Mouse (Mus musculus) embryonic facial prominence, embryonic 13.5 days (tissue): Measurements from ENCODE around the gene Gm20425. TPM values are rescaled to one million over a fixed set of nuclear protein-coding genes. Genes with fewer than 3 reads are reported as not detected.

Experiments used
- ATAC-seq: fragments of 200-750 bp; cut with Nextera tagmentation; 2 replicates; pipeline ENCODE4 v1.8.0; 2017; ENCODE audit warnings: low read depth; ENCODE audit not compliant: insufficient number of reproducible peaks, insufficient read depth, low FRiP score, low TSS enrichment
- H3K27ac ChIP-seq: fragments of 300-500 bp; sonication (generic); 2 replicates; pipeline ENCODE4 v1.5.1; 2015; ENCODE audit warnings: moderate library complexity, mild to moderate bottlenecking, inconsistent platforms
- H3K27me3 ChIP-seq: fragments of 300-500 bp; sonication (generic); 2 replicates; pipeline ENCODE4 v1.6.1; 2015; ENCODE audit warnings: mild to moderate bottlenecking, inconsistent platforms
- H3K36me3 ChIP-seq: fragments of 300-500 bp; sonication (generic); 2 replicates; pipeline ENCODE4 v1.6.1; 2015; ENCODE audit warnings: mild to moderate bottlenecking, inconsistent platforms
- H3K4me1 ChIP-seq: fragments of 300-500 bp; sonication (generic); 2 replicates; pipeline ENCODE4 v1.6.1; 2015; ENCODE audit warnings: inconsistent platforms
- H3K4me2 ChIP-seq: fragments of 300-500 bp; sonication (generic); 2 replicates; pipeline ENCODE4 v1.6.1; 2015; ENCODE audit warnings: moderate library complexity, mild to moderate bottlenecking, inconsistent platforms
- H3K4me3 ChIP-seq: fragments of 300-500 bp; sonication (generic); 2 replicates; pipeline ENCODE4 v1.5.1; 2015; ENCODE audit warnings: mild to moderate bottlenecking, inconsistent platforms
- H3K9ac ChIP-seq: fragments of 300-500 bp; sonication (generic); 2 replicates; pipeline ENCODE4 v1.6.1; 2015; ENCODE audit warnings: mild to moderate bottlenecking, inconsistent platforms
- H3K9me3 ChIP-seq: fragments of 300-500 bp; sonication (generic); 2 replicates; pipeline ENCODE4 v1.6.1; 2016; ENCODE audit warnings: inconsistent platforms
- WGBS: fragments of 180-500 bp; shearing (Covaris S2); methylation state at CpG from one replicate; pipeline ENCODE4 v1.1.7; 2015; ENCODE audit warnings: mixed read lengths; 5-methylcytosine and 5-hydroxymethylcytosine counted together
- polyA plus RNA-seq: library from polyadenylated mRNA; unstranded; fragments of >200 nt; fragmentation: Nextera tagmentation; extraction: Ambion mirVana; gene quantifications from 2 replicates; pipeline ENCODE4 v1.2.1, GENCODE M21; 2015

The Gm20425 gene
- polyA plus RNA-seq, 1 experiment from 2014 or later: 2.3 TPM

DNA sequence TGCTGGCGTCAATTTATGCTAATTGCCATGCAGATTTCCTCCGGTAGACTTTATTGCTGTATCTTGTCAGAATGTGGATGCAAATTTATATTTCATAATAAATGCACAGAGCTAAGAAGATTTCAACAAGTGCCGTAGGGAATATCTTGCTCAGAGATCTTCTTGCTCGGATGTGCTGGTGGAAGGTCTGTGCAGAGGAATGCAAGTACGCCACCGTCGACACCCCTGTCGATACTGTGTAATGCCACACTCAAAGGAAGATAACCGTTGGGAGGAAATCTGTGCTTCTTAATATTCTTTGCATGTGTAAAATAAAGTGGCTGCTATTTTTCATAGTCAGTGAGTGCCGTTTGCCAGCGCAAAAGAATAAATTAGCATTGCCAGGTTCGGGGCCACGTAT, 83.0 kb downstream of the Gm20425 start:
- no peak overlapping the region for H3K27ac ChIP-seq
- H3K4me3 ChIP-seq: no peak overlapping the region
- no peaks in the 10 kb centered on the region for H3K36me3 ChIP-seq
- H3K9me3 ChIP-seq: no peaks in the 10 kb centered on the region
- ATAC-seq: no peak
- 0 out of 2 replicates have a peak, but pooled peaks cover 4% of the 10 kb centered on the region for H3K27me3 ChIP-seq
- peaks cover 19% of the 10 kb centered on the region for H3K4me1 ChIP-seq
- H3K4me2 ChIP-seq: peak overlapping the region; percentile 30
- H3K9ac ChIP-seq: no peak overlapping the region
- WGBS: 58% methylated on average over 13 of the region's 13 CpGs

DNA sequence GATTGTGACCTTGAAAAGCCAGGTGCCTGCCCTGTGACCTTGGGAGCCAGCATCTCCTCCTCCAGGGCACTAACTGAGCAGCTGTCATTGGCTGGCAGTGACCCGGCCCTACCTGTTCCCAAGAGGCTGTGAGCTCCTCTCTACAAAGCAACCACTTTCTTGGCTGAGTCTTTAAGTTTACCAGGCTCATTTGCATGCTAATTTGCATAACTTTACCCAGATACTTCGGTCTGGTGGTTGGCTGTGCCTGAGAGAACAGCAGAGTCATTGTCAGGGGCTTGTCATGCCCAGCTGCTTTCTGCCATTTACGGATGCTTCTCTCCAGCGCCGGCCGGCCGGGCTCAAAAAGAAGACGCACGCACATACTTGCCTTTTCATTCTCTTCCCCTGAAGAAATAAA, 83.4 kb downstream of the Gm20425 start:
- Histone ChIP-seq H3K27ac (no peak overlapping the region), H3K4me2 (peak overlapping the region; percentile 30), H3K4me3 (no peak overlapping the region), H3K4me1 (peaks cover 19% of the 10 kb centered on the region), H3K27me3 (0 out of 2 replicates have a peak, but pooled peaks cover 4% of the 10 kb centered on the region), H3K9me3 (no peaks in the 10 kb centered on the region), H3K9ac (no peak overlapping the region), H3K36me3 (no peaks in the 10 kb centered on the region)
- 18% methylated on average over 9 of the region's 9 CpGs for WGBS
- ATAC-seq: no peak

DNA sequence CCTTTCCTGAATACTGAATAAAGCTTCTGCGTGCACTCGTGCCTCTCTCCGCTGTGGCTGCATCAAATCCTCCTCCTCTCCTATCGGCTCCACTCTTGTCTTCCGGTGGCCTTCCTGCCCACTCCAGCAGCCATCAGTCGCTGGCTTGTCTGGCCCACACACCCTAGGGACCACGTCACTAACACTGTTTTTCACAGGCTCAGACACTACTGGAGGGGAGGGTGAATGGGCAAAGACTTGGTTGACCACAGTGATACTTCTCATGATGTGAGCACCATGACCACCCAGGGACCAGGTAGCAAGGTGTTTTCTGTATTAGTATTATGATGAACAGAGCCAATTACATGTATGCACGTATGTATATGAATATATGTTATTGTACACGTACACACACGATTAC, 83.8 kb downstream of the Gm20425 start:
- H3K9ac ChIP-seq: no peak overlapping the region
- 79% methylated on average over 10 of the region's 10 CpGs for WGBS
- H3K27ac ChIP-seq: no peak overlapping the region
- no peaks in the 10 kb centered on the region for H3K36me3 ChIP-seq
- H3K27me3 ChIP-seq: 0 out of 2 replicates have a peak, but pooled peaks cover 4% of the 10 kb centered on the region
- H3K4me2 ChIP-seq: no peak overlapping the region
- peaks cover 19% of the 10 kb centered on the region for H3K4me1 ChIP-seq
- ATAC-seq: no peak
- no peak overlapping the region for H3K4me3 ChIP-seq
- no peaks in the 10 kb centered on the region for H3K9me3 ChIP-seq

DNA sequence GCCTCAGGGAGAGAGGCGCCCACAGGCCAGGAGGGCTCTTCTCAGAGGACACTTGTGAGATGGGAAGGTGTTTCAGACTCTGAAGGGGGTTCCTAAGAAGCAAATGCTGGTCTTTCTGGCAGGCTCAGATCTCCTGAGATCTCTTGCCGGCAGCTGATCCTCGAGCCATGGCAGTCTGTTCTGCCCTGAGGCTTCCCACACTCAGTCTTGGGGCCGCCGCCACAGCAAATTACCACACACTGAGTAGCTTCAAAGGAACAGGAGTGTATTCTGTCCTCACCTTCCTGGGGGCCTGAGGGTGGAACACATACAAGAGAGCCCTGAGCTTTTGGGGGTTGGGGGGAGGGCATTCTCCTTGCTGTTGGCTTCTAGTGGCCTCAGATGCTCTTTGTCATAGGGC, 84.8 kb downstream of the Gm20425 start:
- WGBS: 31% methylated on average over 5 of the region's 5 CpGs
- no peak for ATAC-seq

DNA sequence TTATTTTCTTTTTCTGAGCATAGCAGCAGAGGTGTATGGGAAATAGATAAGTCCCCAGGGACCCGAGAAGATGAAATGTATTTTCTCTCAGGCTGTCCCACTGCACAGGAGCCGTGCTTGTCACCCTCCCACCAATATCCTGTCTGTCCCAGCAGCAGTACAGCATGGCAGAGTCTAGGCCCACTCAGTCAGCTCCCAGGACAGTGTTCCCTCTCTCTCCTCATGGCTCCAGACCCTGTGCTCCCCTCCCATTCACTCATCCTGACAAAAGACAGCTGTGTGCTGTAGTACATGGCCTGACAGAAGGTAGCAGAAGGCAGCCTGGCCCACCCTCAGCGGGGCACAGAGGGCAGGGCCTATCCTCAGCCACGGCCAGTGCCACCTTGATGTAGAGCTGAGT, 86.2 kb downstream of the Gm20425 start:
- WGBS: 51% methylated on average over 4 of the region's 4 CpGs
- Histone ChIP-seq H3K9ac (no peak overlapping the region), H3K27me3 (0 out of 2 replicates have a peak, but pooled peaks cover 4% of the 10 kb centered on the region), H3K9me3 (no peaks in the 10 kb centered on the region), H3K4me2 (no peak overlapping the region), H3K4me3 (no peak overlapping the region), H3K4me1 (peaks cover 24% of the 10 kb centered on the region), H3K27ac (no peak overlapping the region), H3K36me3 (no peaks in the 10 kb centered on the region)
- ATAC-seq: no peak

More for the DNA sequence above, 84.8 kb downstream of the Gm20425 start:
- H3K27ac ChIP-seq: no peak overlapping the region
- no peak overlapping the region for H3K4me3 ChIP-seq
- H3K4me2 ChIP-seq: no peak overlapping the region
- H3K4me1 ChIP-seq: peaks cover 22% of the 10 kb centered on the region
- no peaks in the 10 kb centered on the region for H3K9me3 ChIP-seq
- H3K36me3 ChIP-seq: no peaks in the 10 kb centered on the region
- 0 out of 2 replicates have a peak, but pooled peaks cover 4% of the 10 kb centered on the region for H3K27me3 ChIP-seq
- H3K9ac ChIP-seq: 0 out of 2 replicates have a peak overlapping the region, but pooled peaks have one; percentile 49

DNA sequence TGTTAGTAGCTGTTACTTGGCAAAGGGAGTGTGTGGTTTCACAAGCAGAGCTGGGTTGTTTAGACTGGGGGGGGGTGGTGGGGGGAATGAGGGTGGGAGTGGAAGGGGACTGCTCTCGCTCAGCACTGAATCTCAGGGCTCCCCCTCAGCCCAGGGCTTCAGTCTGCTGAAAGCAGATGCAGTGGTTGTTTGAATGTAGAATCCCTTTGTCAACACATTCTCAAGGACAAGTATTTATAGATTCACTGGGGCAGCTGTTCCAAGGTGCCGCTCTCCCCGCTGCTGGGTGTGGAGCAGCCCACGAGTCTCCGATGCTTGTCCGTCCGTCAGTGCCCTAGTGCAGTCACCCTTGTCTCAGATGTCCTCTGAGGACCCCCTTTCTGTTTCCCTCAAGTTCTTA, 88.8 kb downstream of the Gm20425 start:
- Histone ChIP-seq H3K4me2 (no peak overlapping the region), H3K4me3 (no peak overlapping the region), H3K27ac (no peak overlapping the region), H3K27me3 (0 out of 2 replicates have a peak, but pooled peaks cover 4% of the 10 kb centered on the region), H3K36me3 (no peaks in the 10 kb centered on the region), H3K9me3 (no peaks in the 10 kb centered on the region), H3K4me1 (peaks cover 21% of the 10 kb centered on the region), H3K9ac (no peak overlapping the region)
- ATAC-seq: no peak
- WGBS: 88% methylated on average over 7 of the region's 7 CpGs

DNA sequence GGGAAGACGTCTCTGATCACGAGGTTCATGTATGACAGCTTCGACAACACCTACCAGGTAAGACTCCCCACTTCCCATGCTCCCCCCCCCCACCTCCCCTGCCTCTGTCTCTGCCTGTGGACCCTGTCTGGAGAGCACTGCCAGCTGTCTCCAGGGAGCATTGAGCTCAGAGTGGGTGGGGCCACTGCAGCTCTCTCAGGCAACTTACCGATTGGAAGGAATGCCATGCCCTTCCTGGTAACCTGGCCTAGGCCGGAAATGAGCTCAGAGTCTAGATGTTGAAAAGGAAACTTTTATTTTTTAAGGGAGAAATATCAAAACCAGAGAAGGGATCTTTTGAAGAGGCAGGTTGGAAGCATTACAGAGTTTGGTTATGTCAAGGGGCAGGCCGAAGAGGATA, 89.7 kb downstream of the Gm20425 start:
- H3K4me2 ChIP-seq: no peak overlapping the region
- H3K36me3 ChIP-seq: no peaks in the 10 kb centered on the region
- H3K4me1 ChIP-seq: peaks cover 19% of the 10 kb centered on the region
- WGBS: 75% methylated on average over 6 of the region's 6 CpGs
- no peaks in the 10 kb centered on the region for H3K27me3 ChIP-seq
- no peak overlapping the region for H3K9ac ChIP-seq
- no peak overlapping the region for H3K27ac ChIP-seq
- no peaks in the 10 kb centered on the region for H3K9me3 ChIP-seq
- ATAC-seq: no peak
- no peak overlapping the region for H3K4me3 ChIP-seq

Other genes with a start within 250 kb of the Gm20425 start
- gene Slco2a1, start 241.6 kb downstream of the Gm20425 start, polyA plus RNA-seq: 6.1 and 9.8 TPM in 2 replicates
- gene Rab6b, start 118.5 kb downstream of the Gm20425 start, polyA plus RNA-seq: 7.7 and 8.1 TPM in 2 replicates
- 63.4 and 65.4 TPM in 2 replicates for gene Srprb, start 28.2 kb downstream of the Gm20425 start, polyA plus RNA-seq
- gene Trf, start 137 bp upstream of the Gm20425 start, polyA plus RNA-seq: 14.4 and 135 TPM in 2 replicates
- 1.9 and 3.0 TPM in 2 replicates for gene 1300017J02Rik, start 74.8 kb upstream of the Gm20425 start, polyA plus RNA-seq
- 68.1 and 74.2 TPM in 2 replicates for gene Topbp1, start 74.9 kb upstream of the Gm20425 start, polyA plus RNA-seq
- gene Cdv3, start 135.5 kb upstream of the Gm20425 start, polyA plus RNA-seq: 117 and 125 TPM in 2 replicates